Mouse (Mus musculus): ENCODE measurements around the gene Olfr133.
"Not testable (repeated sequence)": the region's sequence is repeated elsewhere in the genome, so short reads cannot be mapped to it uniquely, and the experiment has no call there.

Olfr133 gene

DNA sequence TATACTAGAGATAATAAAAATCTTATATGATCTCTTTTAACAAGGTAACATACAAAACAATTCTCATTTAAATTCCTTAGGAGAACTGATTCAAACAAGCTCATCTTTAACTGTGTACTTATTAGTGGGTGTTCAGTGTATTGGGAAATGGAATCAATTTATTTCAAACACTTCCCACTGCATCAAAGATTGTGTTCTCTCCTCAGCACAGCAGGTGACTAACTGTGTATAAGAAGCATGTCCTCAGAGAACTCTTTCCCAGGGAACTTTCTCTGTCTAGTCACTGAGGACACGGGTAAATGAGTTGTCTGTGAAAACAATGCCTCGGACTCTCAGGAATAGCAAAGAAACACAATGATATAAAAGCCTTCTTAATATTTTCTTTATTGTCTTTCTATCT lies at the start of gene Olfr133:
TSS of gene Olfr133 (plus strand) at position 301 of the 400 bp plus-strand sequence.
- DNase-seq: no peak

- DNase-seq: not testable (repeated sequence)
Observed at GRCm38 (mm10) chr17:38124199-38124598, 20.9 kb upstream of the Olfr133 start.

DNA sequence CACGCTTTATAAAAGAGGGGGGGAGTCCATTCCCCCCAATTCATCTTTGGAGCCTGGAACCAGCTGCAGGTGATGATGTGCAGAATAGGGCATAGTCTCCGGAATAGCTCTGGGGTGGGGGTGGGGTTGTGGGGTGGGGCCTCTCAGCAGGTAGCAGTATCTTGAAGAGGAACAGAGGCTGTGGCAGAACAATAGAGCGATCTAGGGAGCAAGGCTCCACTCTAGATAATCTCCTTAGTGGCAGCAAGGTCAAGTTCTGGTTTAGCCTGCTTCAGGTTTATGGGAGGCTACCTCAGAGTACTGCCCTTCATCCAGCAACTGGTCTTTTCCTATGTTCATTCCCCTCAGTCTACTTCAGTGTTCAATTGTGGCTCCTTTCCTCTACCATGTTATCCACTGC lies 19.7 kb upstream of the Olfr133 start:
- DNase-seq: not testable (repeated sequence)

GRCm38 (mm10) chr17:38134426-38134825 lies 10.7 kb upstream of the Olfr133 start, which contains the start of gene Olfr132:
Gene Olfr132, minus strand, starts transcription at chr17:38134526.
- no peak for DNase-seq

DNA sequence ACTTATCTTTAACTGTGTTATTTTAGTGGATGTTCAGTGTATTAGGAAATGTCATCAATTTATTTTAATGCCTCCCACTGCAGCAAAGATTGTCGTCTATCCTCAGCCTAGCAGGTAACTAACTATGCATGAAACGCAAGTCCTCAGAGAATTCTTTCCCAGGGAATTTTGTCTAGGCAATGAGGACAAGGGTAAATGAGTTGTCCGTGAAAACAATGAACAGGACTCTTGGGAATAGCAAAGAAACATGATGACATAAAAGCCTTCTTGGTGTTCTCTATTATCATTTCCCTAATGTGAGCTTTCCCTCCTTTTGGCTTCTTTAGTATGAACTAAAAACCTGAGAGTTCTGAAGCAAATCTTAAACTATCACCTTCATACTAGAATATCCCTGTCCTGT lies 26.0 kb downstream of the Olfr133 start, which contains the start of gene Olfr134:
TSS of gene Olfr134 (plus strand) at position 301 of the 400 bp plus-strand sequence.
- no peak for DNase-seq

All from heart, adult 11 months (tissue).